Mouse (Mus musculus) limb, embryonic 15.5 days (tissue): ENCODE data around the gene Efna5. TPM values are rescaled to one million over a fixed set of nuclear protein-coding genes. Genes with fewer than 3 reads are reported as not detected.

Experiments used
- ATAC-seq: fragments of 200-750 bp; cut with Nextera tagmentation; 2 replicates; pipeline ENCODE4 v1.8.0; 2017; ENCODE audit warnings: low read depth, moderate TSS enrichment; ENCODE audit not compliant: insufficient number of reproducible peaks, low FRiP score, low TSS enrichment
- H3K27ac ChIP-seq: fragments of 300-500 bp; sonication (generic); 2 replicates; pipeline ENCODE4 v1.5.1; 2015; ENCODE audit warnings: moderate library complexity, mild to moderate bottlenecking, inconsistent platforms
- H3K27me3 ChIP-seq: fragments of 300-500 bp; sonication (generic); 2 replicates; pipeline ENCODE4 v1.6.1; 2015; ENCODE audit warnings: inconsistent platforms
- H3K36me3 ChIP-seq: fragments of 300-500 bp; sonication (generic); 2 replicates; pipeline ENCODE4 v1.6.1; 2015; ENCODE audit warnings: inconsistent platforms
- H3K4me1 ChIP-seq: fragments of 300-500 bp; sonication (generic); 2 replicates; pipeline ENCODE4 v1.6.1; 2015; ENCODE audit warnings: inconsistent platforms
- H3K4me2 ChIP-seq: fragments of 300-500 bp; sonication (generic); 2 replicates; pipeline ENCODE4 v1.6.1; 2015; ENCODE audit warnings: mild to moderate bottlenecking, inconsistent platforms
- H3K4me3 ChIP-seq: fragments of 300-500 bp; sonication (generic); 2 replicates; pipeline ENCODE4 v1.5.1; 2015; ENCODE audit warnings: mild to moderate bottlenecking, inconsistent platforms
- H3K9ac ChIP-seq: fragments of 300-500 bp; sonication (generic); 2 replicates; pipeline ENCODE4 v1.6.1; 2015; ENCODE audit warnings: inconsistent platforms
- H3K9me3 ChIP-seq: fragments of 300-500 bp; sonication (generic); 2 replicates; pipeline ENCODE4 v1.6.1; 2016; ENCODE audit warnings: inconsistent platforms
- WGBS: fragments of 180-500 bp; shearing (Covaris S2); methylation state at CpG from one replicate; pipeline ENCODE4 v1.1.7; 2015; 5-methylcytosine and 5-hydroxymethylcytosine counted together
- polyA plus RNA-seq: library from polyadenylated mRNA; unstranded; fragments of >200 nt; fragmentation: Nextera tagmentation; extraction: Ambion mirVana; gene quantifications from 2 replicates; pipeline ENCODE4 v1.2.1, GENCODE M21; 2015

Gene Efna5
- polyA plus RNA-seq, 1 experiment from 2014 or later, result 62.1 TPM

- H3K9me3 ChIP-seq, result no peaks in the 10 kb centered on the region
Measured at GRCm38 (mm10) chr17:62879526-62880310, 1.4 kb downstream of the Efna5 start.

DNA sequence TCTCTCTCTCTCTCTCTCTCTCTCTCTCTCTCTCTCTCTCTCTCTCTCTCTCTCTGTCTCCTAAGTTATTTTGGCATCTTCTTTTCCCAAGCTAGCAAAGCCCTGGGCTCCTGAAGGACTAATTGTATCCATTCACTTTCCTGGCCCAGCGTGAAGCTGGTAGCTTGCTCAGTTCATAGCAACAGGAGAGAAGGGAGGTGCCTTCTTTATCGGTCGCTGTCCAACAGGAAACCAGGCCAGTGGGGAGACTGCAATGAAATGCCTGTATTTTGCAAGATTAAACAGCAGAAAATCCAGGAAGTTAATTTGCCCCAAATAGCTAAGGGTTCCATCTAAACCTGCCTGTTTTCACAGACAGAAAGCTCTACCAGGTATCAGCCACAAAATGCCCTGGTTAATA lies 5.4 kb downstream of the Efna5 start:
- no peak overlapping the region for H3K4me3 ChIP-seq
- H3K9me3 ChIP-seq, result no peaks in the 10 kb centered on the region
- no peak overlapping the region for H3K27ac ChIP-seq
- 19% methylated on average over 3 of the region's 3 CpGs for WGBS
- no peak for ATAC-seq
- H3K9ac ChIP-seq, result no peak overlapping the region
- no peak overlapping the region for H3K4me2 ChIP-seq
- peaks cover 21% of the 10 kb centered on the region for H3K4me1 ChIP-seq
- no peaks in the 10 kb centered on the region for H3K27me3 ChIP-seq
- no peaks in the 10 kb centered on the region for H3K36me3 ChIP-seq

More at GRCm38 (mm10) chr17:62879526-62880310, 1.4 kb downstream of the Efna5 start:
- H3K4me1 ChIP-seq, result peaks cover 18% of the 10 kb centered on the region
- no peaks in the 10 kb centered on the region for H3K36me3 ChIP-seq
- H3K4me2 ChIP-seq, result peak overlapping the region; percentile 92
- WGBS, result under 1% methylated on average over 45 of the region's 45 CpGs
- no peaks in the 10 kb centered on the region for H3K27me3 ChIP-seq
- peak overlapping the region; percentile 79 for H3K4me3 ChIP-seq
- H3K9ac ChIP-seq, result peak overlapping the region; percentile 89
- no peak for ATAC-seq
- peak overlapping the region; percentile 98 for H3K27ac ChIP-seq

DNA sequence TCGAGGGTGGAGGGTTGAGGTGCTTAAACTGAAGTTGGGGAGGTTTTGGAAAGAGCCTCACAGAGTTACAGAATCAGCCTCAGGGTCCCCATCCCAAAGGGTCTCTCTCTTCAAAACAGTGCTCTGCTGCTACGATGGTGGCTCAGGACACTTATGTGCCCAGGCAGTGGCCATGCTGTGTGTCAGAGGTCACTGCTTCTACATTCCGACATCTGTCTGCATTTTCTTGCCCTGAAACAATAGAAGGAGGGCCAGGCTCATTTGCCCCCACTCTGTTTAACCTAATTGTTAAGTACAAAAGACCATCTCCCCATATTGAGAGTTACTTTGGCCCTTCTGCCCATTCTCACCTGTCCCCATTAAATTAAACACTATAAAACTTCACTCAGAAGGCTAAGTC lies 9.2 kb downstream of the Efna5 start:
- ATAC-seq, result no peak
- Histone ChIP-seq H3K4me1 (peaks cover 11% of the 10 kb centered on the region), H3K27ac (no peak overlapping the region), H3K4me3 (no peak overlapping the region), H3K36me3 (no peaks in the 10 kb centered on the region), H3K9me3 (no peaks in the 10 kb centered on the region), H3K4me2 (no peak overlapping the region), H3K27me3 (no peaks in the 10 kb centered on the region), H3K9ac (no peak overlapping the region)
- 43% methylated on average over 3 of the region's 3 CpGs for WGBS

GRCm38 (mm10) chr17:62871191-62871590 lies 9.9 kb downstream of the Efna5 start:
- Histone ChIP-seq H3K27ac (no peak overlapping the region), H3K36me3 (no peaks in the 10 kb centered on the region), H3K27me3 (no peaks in the 10 kb centered on the region), H3K4me1 (peaks cover 11% of the 10 kb centered on the region), H3K9me3 (no peaks in the 10 kb centered on the region), H3K4me3 (no peak overlapping the region), H3K9ac (no peak overlapping the region), H3K4me2 (no peak overlapping the region)
- ATAC-seq, result no peak
- 61% methylated on average over 5 of the region's 5 CpGs for whole genome bisulfite sequencing

GRCm38 (mm10) chr17:62870446-62870845 lies 10.7 kb downstream of the Efna5 start:
- Histone ChIP-seq H3K9ac (no peak overlapping the region), H3K4me1 (peaks cover 7% of the 10 kb centered on the region; the same call in 1 of the 2 replicates), H3K4me3 (no peak overlapping the region), H3K36me3 (no peaks in the 10 kb centered on the region), H3K4me2 (no peak overlapping the region), H3K27ac (no peak overlapping the region), H3K9me3 (no peaks in the 10 kb centered on the region), H3K27me3 (no peaks in the 10 kb centered on the region)
- ATAC-seq, result no peak
- 74% methylated on average over 5 of the region's 5 CpGs for WGBS

GRCm38 (mm10) chr17:62864966-62865365 lies 16.2 kb downstream of the Efna5 start:
- Histone ChIP-seq H3K9me3 (no peaks in the 10 kb centered on the region), H3K9ac (no peak overlapping the region), H3K4me2 (no peak overlapping the region), H3K27ac (no peak overlapping the region), H3K36me3 (no peaks in the 10 kb centered on the region), H3K4me1 (peaks cover 11% of the 10 kb centered on the region), H3K4me3 (no peak overlapping the region), H3K27me3 (no peaks in the 10 kb centered on the region)
- ATAC-seq, result no peak
- WGBS, result 88% methylated on average over 8 of the region's 8 CpGs

DNA sequence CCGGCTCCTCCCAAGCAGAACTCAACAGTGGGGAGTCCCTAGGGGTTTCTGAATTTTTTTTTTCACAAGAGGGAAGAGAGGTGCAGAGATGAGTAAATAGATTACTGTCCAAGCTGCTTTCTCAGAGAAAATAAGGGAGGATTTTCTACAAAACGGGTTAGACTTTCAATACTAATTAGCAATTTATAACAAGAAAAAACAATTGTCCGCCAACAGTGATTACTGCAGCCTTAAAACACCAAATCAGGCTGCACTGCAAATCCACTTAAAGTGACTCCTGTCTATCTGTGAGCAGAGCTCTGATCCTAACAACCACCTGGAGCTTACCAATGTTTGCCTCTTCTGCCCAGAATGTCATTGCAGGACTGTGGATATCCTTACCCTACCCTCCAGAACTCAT lies 18.1 kb downstream of the Efna5 start:
- WGBS, result 49% methylated on average over 3 of the region's 3 CpGs
- H3K27ac ChIP-seq, result peak overlapping the region; percentile 57; the same call in 1 of the 2 replicates
- H3K4me2 ChIP-seq, result 0 out of 2 replicates have a peak overlapping the region, but pooled peaks have one; percentile 28
- H3K9ac ChIP-seq, result no peak overlapping the region
- H3K27me3 ChIP-seq, result no peaks in the 10 kb centered on the region
- H3K36me3 ChIP-seq, result no peaks in the 10 kb centered on the region
- H3K4me3 ChIP-seq, result no peak overlapping the region
- peaks cover 11% of the 10 kb centered on the region for H3K4me1 ChIP-seq
- no peak for ATAC-seq
- H3K9me3 ChIP-seq, result no peaks in the 10 kb centered on the region

DNA sequence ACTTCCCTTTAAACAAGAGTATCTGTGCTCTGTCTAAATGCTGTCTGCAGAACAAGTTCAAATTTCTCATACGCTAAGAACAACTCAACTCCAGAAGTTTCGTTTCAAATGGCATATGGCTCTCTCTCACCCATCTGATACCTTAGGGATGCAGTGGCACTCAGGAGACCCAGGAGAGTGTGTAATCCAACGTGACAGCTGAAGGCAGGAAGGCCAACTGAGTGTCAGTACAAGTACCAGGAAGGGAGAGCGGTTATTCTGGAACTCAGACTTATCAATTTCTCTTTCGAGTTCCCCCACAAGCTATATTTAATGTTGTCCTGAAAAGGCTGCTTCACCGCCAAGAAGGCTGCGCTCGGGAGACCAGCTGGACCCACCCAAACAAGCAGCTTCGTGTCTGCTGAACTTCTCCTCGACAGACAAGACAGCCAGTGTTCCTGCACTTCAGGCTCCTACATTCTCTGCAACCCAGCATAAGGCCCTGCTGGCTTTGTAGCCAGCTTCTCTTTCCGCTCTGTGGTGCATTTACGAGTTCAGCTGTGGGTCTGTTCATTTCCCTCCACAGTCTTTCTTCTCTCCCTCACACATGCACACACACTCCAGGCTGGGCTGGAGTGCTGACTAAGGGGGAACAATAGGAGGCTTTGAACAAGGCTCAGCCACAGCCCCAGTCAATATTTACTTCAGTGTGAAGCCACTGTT lies 18.7 kb downstream of the Efna5 start:
- no peak overlapping the region for H3K4me3 ChIP-seq
- H3K4me1 ChIP-seq, result peaks cover 11% of the 10 kb centered on the region
- peak overlapping the region; percentile 57 for H3K27ac ChIP-seq
- ATAC-seq, result peak; percentile 67
- H3K36me3 ChIP-seq, result no peaks in the 10 kb centered on the region
- H3K9me3 ChIP-seq, result no peaks in the 10 kb centered on the region
- no peak overlapping the region for H3K9ac ChIP-seq
- 29% methylated on average over 12 of the region's 12 CpGs for WGBS
- peak overlapping the region; percentile 28; the same call in 1 of the 2 replicates for H3K4me2 ChIP-seq
- no peaks in the 10 kb centered on the region for H3K27me3 ChIP-seq

- WGBS, result 50% methylated on average over 8 of the region's 8 CpGs
- H3K27ac ChIP-seq, result no peak overlapping the region
- no peaks in the 10 kb centered on the region for H3K9me3 ChIP-seq
- H3K4me3 ChIP-seq, result no peak overlapping the region
- peaks cover 13% of the 10 kb centered on the region for H3K4me1 ChIP-seq
- ATAC-seq, result no peak
- no peaks in the 10 kb centered on the region for H3K27me3 ChIP-seq
- H3K36me3 ChIP-seq, result no peaks in the 10 kb centered on the region
- no peak overlapping the region for H3K4me2 ChIP-seq
- no peak overlapping the region for H3K9ac ChIP-seq
Measured at GRCm38 (mm10) chr17:62857275-62857674, 23.8 kb downstream of the Efna5 start.

DNA sequence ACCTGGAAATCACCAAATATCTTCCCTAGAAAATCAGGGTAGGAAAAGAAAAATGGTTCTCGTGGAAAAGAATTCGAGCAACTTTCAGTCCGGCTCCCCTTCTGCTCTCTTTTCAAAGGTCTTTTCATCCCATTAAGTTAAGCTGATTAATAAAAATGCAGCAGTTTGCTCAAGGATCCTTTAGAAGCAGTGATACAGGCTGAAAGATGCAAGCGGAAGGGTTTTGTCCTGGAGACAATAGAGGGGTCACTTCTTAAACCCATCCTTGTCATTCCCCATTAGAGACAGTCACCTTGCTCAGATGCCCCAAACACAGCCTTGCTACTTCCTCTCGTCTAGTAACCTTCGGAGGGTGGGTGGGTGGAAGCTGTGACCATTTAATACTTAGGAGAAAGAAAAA lies 27.4 kb downstream of the Efna5 start:
- ATAC-seq, result no peak
- H3K27ac ChIP-seq, result no peak overlapping the region
- no peak overlapping the region for H3K4me2 ChIP-seq
- 43% methylated on average over 6 of the region's 6 CpGs for WGBS
- no peak overlapping the region for H3K4me3 ChIP-seq
- no peaks in the 10 kb centered on the region for H3K27me3 ChIP-seq
- no peak overlapping the region for H3K9ac ChIP-seq
- H3K4me1 ChIP-seq, result peaks cover 11% of the 10 kb centered on the region
- H3K9me3 ChIP-seq, result no peaks in the 10 kb centered on the region
- no peaks in the 10 kb centered on the region for H3K36me3 ChIP-seq

- Histone ChIP-seq H3K4me2 (no peak overlapping the region), H3K27me3 (no peaks in the 10 kb centered on the region), H3K9ac (no peak overlapping the region), H3K27ac (no peak overlapping the region), H3K4me1 (peaks cover 11% of the 10 kb centered on the region), H3K9me3 (no peaks in the 10 kb centered on the region), H3K36me3 (no peaks in the 10 kb centered on the region), H3K4me3 (no peak overlapping the region)
- no peak for ATAC-seq
- 10% methylated on average over 3 of the region's 3 CpGs for WGBS
Measured at GRCm38 (mm10) chr17:62852822-62853608, 28.1 kb downstream of the Efna5 start.

- no peak overlapping the region for H3K4me2 ChIP-seq
- H3K4me3 ChIP-seq, result no peak overlapping the region
- no peaks in the 10 kb centered on the region for H3K9me3 ChIP-seq
- H3K4me1 ChIP-seq, result peaks cover 14% of the 10 kb centered on the region
- no peak overlapping the region for H3K27ac ChIP-seq
- WGBS, result 53% methylated on average over 7 of the region's 7 CpGs
- H3K27me3 ChIP-seq, result no peaks in the 10 kb centered on the region
- no peak overlapping the region for H3K9ac ChIP-seq
- no peak for ATAC-seq
- H3K36me3 ChIP-seq, result no peaks in the 10 kb centered on the region
Measured at GRCm38 (mm10) chr17:62851268-62851667, 29.8 kb downstream of the Efna5 start.
